Mouse (Mus musculus): ENCODE results near the gene Xrn1.
"Not testable (repeated sequence)": the region's sequence is repeated elsewhere in the genome, so short reads cannot be mapped to it uniquely, and the experiment has no call there.

Xrn1 gene

GRCm38 (mm10) chr9:96051501-96051900 lies 96.9 kb downstream of the Xrn1 start:
- in situ Hi-C loops (cut with MboI, MseI): no loop called here

DNA sequence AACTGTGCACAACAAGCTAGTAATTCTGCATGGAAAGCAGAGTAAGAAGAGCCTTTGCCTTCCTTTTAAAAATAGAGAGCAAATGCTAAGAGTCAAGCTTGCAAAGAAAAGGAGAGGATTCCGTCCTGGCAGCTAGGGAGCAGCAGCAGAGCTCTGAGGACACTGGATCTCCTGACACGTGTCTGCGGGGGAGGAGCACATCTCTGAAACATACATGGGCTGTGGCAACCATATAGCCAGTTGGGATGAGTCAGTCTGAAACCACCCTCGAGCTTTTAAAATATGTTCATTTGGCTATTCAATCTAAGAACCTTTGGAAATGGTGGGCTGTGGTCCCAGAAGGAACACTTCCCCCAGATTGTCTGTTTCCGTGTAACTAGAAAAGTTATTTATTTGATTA lies 100.3 kb downstream of the Xrn1 start:
- in situ Hi-C loops (cut with MboI, MseI): no loop called here

DNA sequence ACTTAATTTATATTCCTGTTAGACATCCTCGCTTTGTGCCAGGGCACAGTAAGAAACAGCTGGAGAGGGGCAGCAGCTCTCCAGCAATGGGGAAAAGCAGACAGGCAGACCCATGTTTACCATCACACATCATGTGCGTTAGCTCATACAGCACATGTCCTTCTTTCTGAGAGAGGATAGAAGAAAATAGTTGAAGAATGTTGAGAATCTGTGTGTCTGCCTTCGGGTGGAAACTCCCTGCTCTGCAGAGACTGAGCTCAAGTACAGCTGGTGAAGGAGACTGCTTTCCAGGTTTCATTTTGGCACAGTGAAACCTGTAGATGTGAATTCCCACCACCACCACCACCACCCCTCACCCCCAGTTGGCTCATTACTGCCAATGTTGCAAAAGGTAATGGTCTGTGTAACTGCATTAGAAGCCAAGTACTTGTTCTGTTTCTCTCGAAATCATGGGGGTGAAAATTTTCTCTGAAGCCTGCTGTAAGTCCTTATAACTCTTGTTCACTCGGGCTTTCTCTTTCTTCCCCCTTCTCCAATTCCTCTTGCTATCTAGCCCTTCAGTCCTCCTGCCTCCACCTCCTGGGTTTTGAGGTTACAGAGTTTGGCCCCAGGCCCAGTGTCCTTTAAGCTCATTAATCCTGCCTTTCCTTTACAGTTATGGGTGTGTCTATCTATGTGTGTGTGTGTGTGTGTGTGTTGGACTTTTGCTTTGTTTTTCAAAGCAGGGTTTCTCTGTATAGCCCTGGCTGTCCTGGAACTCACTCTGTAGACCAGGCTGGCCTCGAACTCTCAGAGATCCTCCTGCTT lies 102.1 kb downstream of the Xrn1 start:
- in situ Hi-C loops (cut with MboI, MseI): no loop called here

- in situ Hi-C loops (cut with MboI, MseI): no loop called here
Measured at GRCm38 (mm10) chr9:96063083-96063802, 108.7 kb downstream of the Xrn1 start.

- in situ Hi-C loops (cut with MboI, MseI): no loop called here
Measured at GRCm38 (mm10) chr9:96063803-96064475, 109.4 kb downstream of the Xrn1 start.

DNA sequence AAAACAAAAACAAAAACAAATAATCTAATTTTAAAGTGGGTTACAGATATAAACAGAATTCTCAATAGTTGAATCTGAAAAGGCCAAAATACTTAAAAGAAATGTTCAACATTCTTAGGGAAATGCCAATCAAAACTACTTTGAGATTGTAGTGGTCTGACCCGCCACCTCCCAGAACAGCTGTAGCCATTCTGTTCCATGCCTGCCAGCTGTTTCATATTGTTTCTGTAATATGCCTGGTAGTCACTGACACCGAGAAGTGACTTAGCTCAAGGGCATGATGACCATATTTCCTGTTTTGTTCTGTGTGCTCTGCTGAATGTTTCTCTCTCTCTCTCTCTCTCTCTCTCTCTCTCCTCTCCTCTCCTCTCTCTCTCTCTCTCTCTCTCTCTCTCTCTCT lies 112.9 kb downstream of the Xrn1 start:
- in situ Hi-C loops (cut with MboI, MseI): no loop called here

DNA sequence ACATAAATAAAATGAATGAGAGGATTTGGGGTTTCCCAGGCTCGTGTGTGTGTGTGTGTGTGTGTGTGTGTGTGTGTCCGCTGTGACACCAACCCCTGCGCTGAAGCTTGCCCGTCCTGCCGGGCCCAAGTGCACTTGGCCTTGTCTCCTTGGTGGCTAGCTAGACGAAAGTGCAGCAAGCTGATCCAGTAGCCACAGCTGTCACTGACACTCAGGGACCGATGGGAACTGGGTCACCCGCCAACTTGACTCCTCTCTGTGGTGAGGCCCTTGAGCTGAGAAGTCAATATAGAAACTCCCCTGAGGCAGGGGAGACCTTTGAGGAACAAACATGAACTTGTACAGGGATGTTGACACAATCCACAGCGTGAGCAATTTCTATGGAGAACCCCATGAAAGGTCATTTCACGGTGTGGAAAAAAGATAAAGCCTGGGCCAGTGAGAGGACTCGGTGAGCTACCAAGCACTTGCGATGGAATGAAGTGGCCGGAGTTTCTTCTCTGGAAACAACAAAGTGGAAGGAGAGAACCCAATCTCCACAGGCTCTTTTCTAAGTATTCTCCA lies 124.3 kb downstream of the Xrn1 start:
- in situ Hi-C loops (cut with MboI, MseI): loop anchor here (10.0 kb wide), 1 partner anchor 744 kb away; no protein-coding TSS in a partner anchor

- in situ Hi-C loops (cut with MboI, MseI): no loop called here
Measured at GRCm38 (mm10) chr9:96085293-96085692, 130.7 kb downstream of the Xrn1 start.

- in situ Hi-C loops (cut with MboI, MseI): no loop called here
Measured at GRCm38 (mm10) chr9:96087671-96088070, 133.1 kb downstream of the Xrn1 start.

- in situ Hi-C loops (cut with MboI, MseI): not testable (repeated sequence)
Measured at GRCm38 (mm10) chr9:96088456-96088855, 133.9 kb downstream of the Xrn1 start.

DNA sequence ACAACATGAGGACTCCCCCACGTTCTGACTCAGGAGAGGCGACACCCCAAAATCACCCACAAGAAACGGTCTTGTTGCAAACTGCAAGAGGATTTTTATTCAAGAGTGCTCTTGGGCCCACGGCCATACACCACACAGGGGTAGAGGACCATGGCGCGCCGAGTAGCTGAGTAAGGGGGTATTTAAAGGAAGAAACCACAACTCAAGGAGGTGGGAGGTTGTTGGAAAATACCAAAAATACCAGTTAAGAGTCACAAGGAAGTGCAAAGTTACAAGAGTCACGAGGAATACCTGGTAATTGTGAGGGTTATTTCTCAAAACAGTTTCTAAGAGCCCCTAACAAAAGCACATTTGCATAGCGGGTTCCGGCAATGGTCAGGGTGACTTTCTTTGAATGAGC lies 138.1 kb downstream of the Xrn1 start:
- in situ Hi-C loops (cut with MboI, MseI): loop anchor here (10.0 kb wide), 1 partner anchor 368 kb away; no protein-coding TSS in a partner anchor

DNA sequence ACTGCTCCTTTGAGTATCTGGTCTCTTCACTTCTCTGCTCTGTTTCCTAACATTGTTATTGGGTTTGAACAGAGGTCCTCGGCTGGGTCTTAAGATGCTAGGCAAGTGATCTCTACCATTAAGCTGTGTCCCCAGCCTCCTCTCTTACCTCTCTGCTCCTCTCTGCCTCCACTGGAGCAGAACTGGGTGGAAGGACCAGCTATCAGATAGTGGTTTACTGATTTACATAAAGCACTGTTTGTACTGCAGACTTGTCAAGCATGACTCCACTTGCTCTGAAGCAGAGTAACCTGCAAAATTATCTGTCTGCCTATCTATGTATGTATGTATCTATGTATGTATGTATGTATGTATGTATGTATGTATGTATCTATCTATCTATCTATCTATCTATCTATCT lies 138.7 kb downstream of the Xrn1 start:
- in situ Hi-C loops (cut with MboI, MseI): loop anchor here (10.0 kb wide), 1 partner anchor 368 kb away; no protein-coding TSS in a partner anchor

- in situ Hi-C loops (cut with MboI, MseI): loop anchor here (10.0 kb wide), 1 partner anchor 370 kb away; no protein-coding TSS in a partner anchor
Measured at GRCm38 (mm10) chr9:96094341-96094740, 139.8 kb downstream of the Xrn1 start.

DNA sequence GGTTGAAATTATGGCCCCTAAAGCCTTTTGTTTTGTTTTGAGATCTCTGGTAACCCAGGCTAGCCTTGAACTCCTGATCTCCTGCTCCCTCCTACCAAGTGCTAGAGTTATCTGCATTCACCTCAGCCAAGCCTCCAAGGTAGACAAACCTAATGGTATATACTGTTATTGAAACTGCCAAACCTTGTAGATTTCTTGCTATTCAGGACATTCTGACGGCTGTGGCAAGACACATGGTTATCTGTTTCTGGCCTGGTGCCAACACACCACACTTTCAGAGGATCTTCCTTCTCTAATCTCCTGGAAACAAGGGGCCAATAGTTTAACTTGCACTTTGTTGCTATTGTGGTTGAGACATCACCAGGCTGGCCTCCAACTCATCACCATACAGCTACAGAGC lies 140.6 kb downstream of the Xrn1 start:
- in situ Hi-C loops (cut with MboI, MseI): loop anchor here (5.0 to 10.0 kb wide), 2 partner anchors 72 to 370 kb away; no protein-coding TSS in a partner anchor

GRCm38 (mm10) chr9:96102846-96103245 lies 148.3 kb downstream of the Xrn1 start:
- in situ Hi-C loops (cut with MboI, MseI): no loop called here
